Mouse (Mus musculus) lung, embryonic 14.5 days (tissue): ENCODE measurements around the gene Cxcr2. TPM values are rescaled to one million over a fixed set of nuclear protein-coding genes. Genes with fewer than 3 reads are reported as not detected.

Experiments
- ATAC-seq: fragments of 200-750 bp; cut with Nextera tagmentation; 2 replicates; pipeline ENCODE4 v1.8.0; 2017; ENCODE audit warnings: mild to moderate bottlenecking, moderate TSS enrichment, moderate library complexity; ENCODE audit not compliant: insufficient read depth
- DNase-seq: peaks from one replicate; pipeline ENCODE4 v3.0.0-alpha.2; 2015
- H3K27ac ChIP-seq: fragments of 300-500 bp; sonication (generic); 2 replicates; pipeline ENCODE4 v1.5.1; 2014; ENCODE audit warnings: low read depth, mild to moderate bottlenecking, moderate library complexity
- H3K27me3 ChIP-seq: fragments of 300-500 bp; sonication (generic); 2 replicates; pipeline ENCODE4 v1.6.1; 2014; ENCODE audit warnings: low read length, control low read depth; ENCODE audit not compliant: insufficient read depth
- H3K36me3 ChIP-seq: fragments of 300-500 bp; sonication (generic); 2 replicates; pipeline ENCODE4 v1.6.1; 2014; ENCODE audit warnings: control low read depth; ENCODE audit not compliant: insufficient read depth
- H3K4me1 ChIP-seq: fragments of 300-500 bp; sonication (generic); 2 replicates; pipeline ENCODE4 v1.6.1; 2014; ENCODE audit warnings: antibody characterized with exemption, control low read depth; ENCODE audit not compliant: insufficient read depth
- H3K4me2 ChIP-seq: fragments of 300-500 bp; sonication (generic); 2 replicates; pipeline ENCODE4 v1.6.1; 2014; ENCODE audit warnings: mild to moderate bottlenecking
- H3K4me3 ChIP-seq: fragments of 300-500 bp; sonication (generic); 2 replicates; pipeline ENCODE4 v1.5.1; 2014; ENCODE audit warnings: low read depth, low read length
- H3K9ac ChIP-seq: fragments of 300-500 bp; sonication (generic); 2 replicates; pipeline ENCODE4 v1.6.1; 2014
- H3K9me3 ChIP-seq: fragments of 300-500 bp; sonication (generic); 2 replicates; pipeline ENCODE4 v1.6.1; 2016; ENCODE audit warnings: low read depth, low read length, control low read depth
- CTCF ChIP-seq: IDR thresholded peaks from 2 replicates; pipeline ENCODE4 v1.5.1; 2016; ENCODE audit warnings: antibody characterized with exemption, low read depth
- WGBS: fragments of 180-500 bp; shearing (Covaris S2); extraction: QIAGEN DNeasy Blood & Tissue Kit; methylation state at CpG from one replicate; pipeline ENCODE4 v1.1.7; 2014; 5-methylcytosine and 5-hydroxymethylcytosine counted together
- polyA plus RNA-seq: library from polyadenylated mRNA; unstranded; fragments of >200 nt; fragmentation: Nextera tagmentation; extraction: Ambion mirVana; gene quantifications from 2 replicates; pipeline ENCODE4 v1.2.1, GENCODE M21; 2014

Cxcr2 gene
- polyA plus RNA-seq, 1 experiment from 2014 or later = 0.05 TPM

- no peak overlapping the region for H3K27ac ChIP-seq
- peak; percentile 17; the same call in 1 of the 2 replicates for TF ChIP-seq CTCF
- ATAC-seq (no peak), DNase-seq (peak; percentile 31)
- no peaks in the 10 kb centered on the region for H3K9me3 ChIP-seq
- no peak overlapping the region for H3K4me2 ChIP-seq
- H3K36me3 ChIP-seq = no peaks in the 10 kb centered on the region
- no peaks in the 10 kb centered on the region for H3K27me3 ChIP-seq
- H3K4me3 ChIP-seq = no peak overlapping the region
- H3K4me1 ChIP-seq = peaks cover 4% of the 10 kb centered on the region; the same call in 1 of the 2 replicates
- no peak overlapping the region for H3K9ac ChIP-seq
- WGBS = 49% methylated on average over 2 of the region's 2 CpGs
Measured at GRCm38 (mm10) chr1:74183006-74183405, 29.2 kb downstream of the Cxcr2 start.

- Histone ChIP-seq H3K27ac (no peak overlapping the region), H3K9me3 (no peaks in the 10 kb centered on the region), H3K27me3 (no peaks in the 10 kb centered on the region), H3K9ac (no peak overlapping the region), H3K4me1 (no peaks in the 10 kb centered on the region), H3K36me3 (no peaks in the 10 kb centered on the region), H3K4me2 (no peak overlapping the region), H3K4me3 (no peak overlapping the region)
- WGBS = 81% methylated on average over 7 of the region's 7 CpGs
- no peak for ATAC-seq
- no peak for TF ChIP-seq CTCF
- no peak for DNase-seq
Measured at GRCm38 (mm10) chr1:74190471-74190870, 36.7 kb downstream of the Cxcr2 start.

- Histone ChIP-seq H3K4me2 (no peak overlapping the region), H3K27ac (no peak overlapping the region), H3K36me3 (no peaks in the 10 kb centered on the region), H3K27me3 (no peaks in the 10 kb centered on the region), H3K9me3 (no peaks in the 10 kb centered on the region), H3K4me3 (no peak overlapping the region), H3K4me1 (no peaks in the 10 kb centered on the region), H3K9ac (no peak overlapping the region)
- WGBS = 64% methylated on average over 2 of the region's 2 CpGs
- DNase-seq (no peak), ATAC-seq (no peak)
- no peak for TF ChIP-seq CTCF
Measured at GRCm38 (mm10) chr1:74192711-74193110, 38.9 kb downstream of the Cxcr2 start.

- Histone ChIP-seq H3K9me3 (no peaks in the 10 kb centered on the region), H3K27ac (no peak within 1 kb of the TSS), H3K27me3 (no peaks in the 10 kb centered on the region), H3K4me1 (no peaks in the 10 kb centered on the region), H3K4me3 (no peak within 1 kb of the TSS), H3K4me2 (no peak within 1 kb of the TSS), H3K9ac (no peak within 1 kb of the TSS), H3K36me3 (no peaks in the 10 kb centered on the region)
- 68% methylated on average over 8 of the region's 8 CpGs for WGBS
- DNase-seq (no peak), ATAC-seq (no peak)
- TF ChIP-seq CTCF = no peak
Measured at GRCm38 (mm10) chr1:74194445-74194844, 40.7 kb downstream of the Cxcr2 start, which contains the start of gene Cxcr1. Cxcr1 (minus strand) TSS chr1:74194631.

GRCm38 (mm10) chr1:74195961-74196360 lies 42.2 kb downstream of the Cxcr2 start:
- Histone ChIP-seq H3K4me2 (no peak overlapping the region), H3K9me3 (no peaks in the 10 kb centered on the region), H3K4me3 (no peak overlapping the region), H3K36me3 (no peaks in the 10 kb centered on the region), H3K4me1 (no peaks in the 10 kb centered on the region), H3K27ac (no peak overlapping the region), H3K9ac (no peak overlapping the region), H3K27me3 (no peaks in the 10 kb centered on the region)
- ATAC-seq (no peak), DNase-seq (peak; percentile 77)
- 43% methylated on average over 7 of the region's 7 CpGs for WGBS
- TF ChIP-seq CTCF = peak; percentile 73

- H3K9ac ChIP-seq = no peak overlapping the region
- no peaks in the 10 kb centered on the region for H3K9me3 ChIP-seq
- 73% methylated on average over 17 of the region's 17 CpGs for WGBS
- no peak for DNase-seq
- H3K27me3 ChIP-seq = no peaks in the 10 kb centered on the region
- no peak for TF ChIP-seq CTCF
- ATAC-seq = no peak
- H3K27ac ChIP-seq = no peak overlapping the region
- H3K4me1 ChIP-seq = no peaks in the 10 kb centered on the region
- H3K4me2 ChIP-seq = no peak overlapping the region
- no peak overlapping the region for H3K4me3 ChIP-seq
- H3K36me3 ChIP-seq = no peaks in the 10 kb centered on the region
Measured at GRCm38 (mm10) chr1:74196621-74197419, 43.0 kb downstream of the Cxcr2 start.

- Histone ChIP-seq H3K9ac (no peak overlapping the region), H3K4me2 (no peak overlapping the region), H3K27ac (no peak overlapping the region), H3K27me3 (no peaks in the 10 kb centered on the region), H3K4me1 (no peaks in the 10 kb centered on the region), H3K36me3 (no peaks in the 10 kb centered on the region), H3K9me3 (no peaks in the 10 kb centered on the region), H3K4me3 (no peak overlapping the region)
- WGBS = 67% methylated on average over 12 of the region's 12 CpGs
- no peak for TF ChIP-seq CTCF
- no peak for ATAC-seq
- DNase-seq = no peak
Measured at GRCm38 (mm10) chr1:74197726-74198470, 44.1 kb downstream of the Cxcr2 start.
